In the genomic region with DNA sequence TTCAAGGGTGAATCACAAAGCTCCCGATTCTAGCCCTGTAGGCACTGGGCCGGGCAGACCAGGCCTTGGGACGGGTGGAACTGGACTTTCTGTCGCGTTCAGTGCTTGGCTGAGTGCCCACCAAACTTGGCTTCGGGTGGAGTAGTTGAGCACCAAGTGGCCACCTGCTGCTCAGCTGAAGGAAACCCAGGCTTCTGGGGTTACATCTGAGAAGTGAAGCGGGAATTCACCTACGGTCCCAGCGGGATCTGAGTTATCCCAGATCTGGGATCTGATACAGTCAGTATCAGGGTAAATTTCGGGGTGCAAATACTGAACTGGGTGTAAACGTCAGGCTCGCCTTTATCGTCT, we compare ENCODE assay signal across 8 mouse cellular contexts. TPM values are rescaled to one million over a fixed set of nuclear protein-coding genes. Genes with fewer than 3 reads are reported as not detected.
DNase-seq lines count a peak whose midpoint lies in the region; ATAC-seq and TF ChIP-seq lines count a peak whose summit lies in the region.

No protein-coding gene starts in this region.

- no peaks in the 10 kb centered on the region for H3K79me2 ChIP-seq in heart, adult 2 months (replicated peaks; ENCODE audit: control insufficient read depth, insufficient read depth, low read length)

- peak; percentile 66 for DNase-seq in layer of hippocampus, adult 11-12 months (ENCODE audit: low spot score)
- DNase-seq in layer of hippocampus, adult 9-10 months (ENCODE audit: low spot score), result no peak
- DNase-seq in heart, adult 2 months, result peak; percentile 83 to 84
- DNase-seq in kidney, adult 8-10 months, result peak; percentile 88 to 90
- DNase-seq in liver, result peak; percentile 58
- peak; percentile 60 for DNase-seq in midbrain, postnatal 0 days (ENCODE audit: low spot score)
- peak; percentile 93 for DNase-seq in testis, postnatal 10 days (ENCODE audit: low spot score)

- no peaks in the 10 kb centered on the region for H3K9me3 ChIP-seq in midbrain, postnatal 0 days (ENCODE audit: low read length)

- peak; percentile 34; the same call in 1 of the 2 replicates for ATAC-seq in midbrain, postnatal 0 days (ENCODE audit: low FRiP score)

- intact Hi-C loops in heart, adult 2 months (cut with DNase I), result loop anchor here (5.0 kb wide), 1 partner anchor 120 kb away; a partner anchor contains a TSS

- H3K4me2 ChIP-seq in midbrain, postnatal 0 days (ENCODE audit: low read depth, low read length, poor library complexity, severe bottlenecking), result peak overlapping the region; percentile 89

- peak overlapping the region; percentile 53 for H3K27ac ChIP-seq in cortical plate, adult 2 months (ENCODE audit: insufficient read depth, low read length)
- H3K27ac ChIP-seq in heart, adult 2 months, result peak overlapping the region; percentile 99
- peak overlapping the region; percentile 71 for H3K27ac ChIP-seq in midbrain, postnatal 0 days (ENCODE audit: low read depth, low read length)

- H3K27me3 ChIP-seq in heart, adult 2 months (ENCODE audit: control insufficient read depth, insufficient read depth, low read length), result no peaks in the 10 kb centered on the region
- H3K27me3 ChIP-seq in midbrain, postnatal 0 days (ENCODE audit: insufficient read depth, low read length), result no peaks in the 10 kb centered on the region

- no peak for TF ChIP-seq EP300 in heart, adult 2 months (IDR thresholded peaks at IDR 0.05; ENCODE audit: insufficient read depth, low read depth, low read length)

- H3K9ac ChIP-seq in heart, adult 2 months (ENCODE audit: low read depth, low read length), result peak overlapping the region; percentile 81
- peak overlapping the region; percentile 83 for H3K9ac ChIP-seq in midbrain, postnatal 0 days (replicated peaks; ENCODE audit: low read length, poor library complexity, severe bottlenecking)

- no peak for TF ChIP-seq CTCF in cortical plate, adult 2 months (IDR thresholded peaks at IDR 0.05; ENCODE audit: extremely low read depth, insufficient read depth, low read length)
- peak; percentile 40 for TF ChIP-seq CTCF in heart, adult 2 months (IDR thresholded peaks at IDR 0.05)
- TF ChIP-seq CTCF in midbrain, postnatal 0 days (IDR thresholded peaks at IDR 0.05), result peak; percentile 16; the same call in 1 of the 2 replicates

- under 1% methylated on average over 13 of the region's 13 CpGs for WGBS in heart, adult 2 months
- WGBS in midbrain, postnatal 0 days, result under 1% methylated on average over 13 of the region's 13 CpGs

- no peak for TF ChIP-seq POLR2A in cortical plate, adult 2 months (IDR thresholded peaks at IDR 0.05; ENCODE audit: extremely low read depth, insufficient read depth, low read length)
- TF ChIP-seq POLR2A in heart, adult 2 months (IDR thresholded peaks at IDR 0.05; ENCODE audit: insufficient read depth, low read depth, low read length), result no peak

- no peaks in the 10 kb centered on the region for H3K36me3 ChIP-seq in heart, adult 2 months (ENCODE audit: control insufficient read depth, insufficient read depth, low read length)
- peaks cover 24% of the 10 kb centered on the region for H3K36me3 ChIP-seq in midbrain, postnatal 0 days (ENCODE audit: insufficient read depth, low read length)

- H3K4me3 ChIP-seq in cortical plate, adult 2 months (ENCODE audit: insufficient read depth, low read length), result peak overlapping the region; percentile 65
- peak overlapping the region; percentile 90 for H3K4me3 ChIP-seq in heart, adult 2 months
- peak overlapping the region; percentile 71 for H3K4me3 ChIP-seq in midbrain, postnatal 0 days (ENCODE audit: low read depth, low read length)

- H3K4me1 ChIP-seq in cortical plate, adult 2 months (ENCODE audit: control insufficient read depth, insufficient read depth, low read length), result no peaks in the 10 kb centered on the region; the same call in 1 of the 2 replicates
- H3K4me1 ChIP-seq in heart, adult 2 months (ENCODE audit: control insufficient read depth, insufficient read depth, low read length), result peaks cover 5% of the 10 kb centered on the region
- no peaks in the 10 kb centered on the region for H3K4me1 ChIP-seq in midbrain, postnatal 0 days (ENCODE audit: insufficient read depth, low read length)

RNA-seq across cellular contexts. Expression of a gene that starts 0.7 kb away (rescaled TPM):
- polyA plus RNA-seq in cortical plate, adult 2 months (2012; rRNA removed), result 37.2 and 39.7 TPM in 2 replicates
- 10 to 100 TPM; 51.3 to 54.7 TPM for total RNA-seq in heart, adult 2 months (2021)
- polyA plus RNA-seq in heart, adult 2 months (2012; rRNA removed), result 94.0 and 123 TPM in 2 replicates
- total RNA-seq in midbrain, postnatal 0 days (2014; rRNA removed), result 13.6 and 13.7 TPM in 2 replicates
- polyA plus RNA-seq in midbrain, postnatal 0 days (2015; fragmentation: Nextera tagmentation; extraction: Ambion mirVana), result 15.7 and 17.7 TPM in 2 replicates

RNA-seq across cellular contexts. Expression of a gene that starts 8.2 kb away (rescaled TPM):
- 55.4 and 56.5 TPM in 2 replicates for polyA plus RNA-seq in cortical plate, adult 2 months (2012; rRNA removed)
- 10 to 100 TPM; 16.5 to 20.3 TPM for total RNA-seq in heart, adult 2 months (2021)
- 15.4 and 17.1 TPM in 2 replicates for polyA plus RNA-seq in heart, adult 2 months (2012; rRNA removed)
- 34.5 and 42.3 TPM in 2 replicates for total RNA-seq in midbrain, postnatal 0 days (2014; rRNA removed)
- 20.5 and 22.6 TPM in 2 replicates for polyA plus RNA-seq in midbrain, postnatal 0 days (2015; fragmentation: Nextera tagmentation; extraction: Ambion mirVana)

RNA-seq across cellular contexts. Expression of a gene that starts 8.3 kb away (rescaled TPM):
- 46.6 and 50.5 TPM in 2 replicates for polyA plus RNA-seq in cortical plate, adult 2 months (2012; rRNA removed)
- total RNA-seq in heart, adult 2 months (2021), result 10 to 100 TPM; 74.6 to 80.1 TPM
- polyA plus RNA-seq in heart, adult 2 months (2012; rRNA removed), result 33.9 and 40.2 TPM in 2 replicates
- total RNA-seq in midbrain, postnatal 0 days (2014; rRNA removed), result 37.9 and 39.6 TPM in 2 replicates
- polyA plus RNA-seq in midbrain, postnatal 0 days (2015; fragmentation: Nextera tagmentation; extraction: Ambion mirVana), result 77.8 and 81.8 TPM in 2 replicates

RNA-seq across cellular contexts. Expression of a gene that starts 16.1 kb away (rescaled TPM):
- 88.3 and 91.8 TPM in 2 replicates for polyA plus RNA-seq in cortical plate, adult 2 months (2012; rRNA removed)
- total RNA-seq in heart, adult 2 months (2021), result 10 to 100 TPM; 32.9 to 40.7 TPM
- polyA plus RNA-seq in heart, adult 2 months (2012; rRNA removed), result 97.1 and 106 TPM in 2 replicates
- 33.7 and 35.7 TPM in 2 replicates for total RNA-seq in midbrain, postnatal 0 days (2014; rRNA removed)
- polyA plus RNA-seq in midbrain, postnatal 0 days (2015; fragmentation: Nextera tagmentation; extraction: Ambion mirVana), result 44.9 and 49.6 TPM in 2 replicates

RNA-seq across cellular contexts. Expression of a gene that starts 47.8 kb away (rescaled TPM):
- 70.6 and 70.8 TPM in 2 replicates for polyA plus RNA-seq in cortical plate, adult 2 months (2012; rRNA removed)
- 10 to 100 TPM; 19.8 to 20.2 TPM for total RNA-seq in heart, adult 2 months (2021)
- polyA plus RNA-seq in heart, adult 2 months (2012; rRNA removed), result 28.0 and 44.1 TPM in 2 replicates
- 49.5 and 59.5 TPM in 2 replicates for total RNA-seq in midbrain, postnatal 0 days (2014; rRNA removed)
- 75.6 and 80.3 TPM in 2 replicates for polyA plus RNA-seq in midbrain, postnatal 0 days (2015; fragmentation: Nextera tagmentation; extraction: Ambion mirVana)
